Mouse (Mus musculus): ENCODE measurements at regions not wholly inside any gene's neighbourhood (a gene's known extent, or its start where the extent isn't known, plus 50 kb on each side); places are given as distances from the start of the nearest gene placed in this dataset.

GRCm38 (mm10) chr15:57600562-57600961 is 123.1 kb upstream of the Slc22a22 start:
- Histone ChIP-seq H3K4me3 (ENCODE audit: low read depth, low read length) (no peak overlapping the region), H3K9me3 (replicated peaks; ENCODE audit: control insufficient read depth, low read length) (no peaks in the 10 kb centered on the region), H3K36me3 (replicated peaks; ENCODE audit: control insufficient read depth, insufficient read depth, low read depth, low read length) (no peaks in the 10 kb centered on the region), H3K27me3 (ENCODE audit: control insufficient read depth, insufficient read depth, low read length) (no peaks in the 10 kb centered on the region), H3K27ac (replicated peaks; ENCODE audit: low read depth, low read length) (no peak overlapping the region), H3K4me1 (ENCODE audit: control insufficient read depth, insufficient read depth, low read length) (no peaks in the 10 kb centered on the region), H3K9ac (replicated peaks; ENCODE audit: low read length) (no peak overlapping the region), H3K4me2 (ENCODE audit: low read depth, low read length) (no peak overlapping the region)
- no peak; the same call in 1 of the 2 replicates for ATAC-seq (replicated peaks; ENCODE audit: insufficient number of reproducible peaks, low FRiP score, low TSS enrichment, low read depth)
- DNase-seq (ENCODE audit: low spot score) = peak; percentile 78
- 18% methylated on average over 6 of the region's 6 CpGs for WGBS

DNA sequence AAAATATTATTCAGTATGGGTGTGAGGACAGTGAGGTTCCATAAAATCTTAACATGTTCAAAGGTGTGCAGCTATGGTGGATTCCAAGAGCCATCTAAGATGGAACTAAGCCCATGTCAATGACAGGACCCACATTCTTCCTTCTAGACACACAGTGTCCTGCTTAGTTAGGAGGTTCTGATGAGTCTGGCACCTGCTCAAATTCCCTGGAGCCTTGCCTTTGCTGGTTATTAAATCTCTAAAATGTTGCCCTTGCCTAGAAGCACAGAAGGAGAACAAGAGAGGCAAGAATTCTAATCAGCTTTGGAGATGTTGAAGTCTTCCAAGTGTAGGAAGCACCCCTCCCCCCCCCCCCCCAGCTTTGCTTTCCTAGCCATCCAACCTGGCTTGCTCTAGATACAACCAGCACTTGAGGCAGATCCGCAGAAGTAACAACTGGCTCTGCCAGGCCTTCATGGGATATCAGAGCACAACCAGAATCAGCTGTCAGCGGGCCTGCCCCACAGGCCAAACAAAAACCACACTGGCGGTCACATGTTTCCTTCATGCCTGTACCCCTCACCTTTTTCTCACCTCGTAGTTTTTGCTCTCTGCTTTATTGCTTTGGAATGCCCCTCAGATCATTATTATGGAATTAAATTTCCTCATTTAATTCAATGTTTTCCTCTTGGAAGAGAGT is 116.0 kb upstream of the Slc22a22 start:
- ATAC-seq (replicated peaks; ENCODE audit: insufficient number of reproducible peaks, low FRiP score, low TSS enrichment, low read depth) = no peak
- H3K27me3 ChIP-seq (ENCODE audit: control insufficient read depth, insufficient read depth, low read length) = no peaks in the 10 kb centered on the region
- no peak overlapping the region for H3K27ac ChIP-seq (replicated peaks; ENCODE audit: low read depth, low read length)
- no peak overlapping the region for H3K9ac ChIP-seq (replicated peaks; ENCODE audit: low read length)
- 67% methylated on average over 4 of the region's 4 CpGs for WGBS
- H3K4me3 ChIP-seq (ENCODE audit: low read depth, low read length) = no peak overlapping the region
- DNase-seq (ENCODE audit: low spot score) = no peak
- no peaks in the 10 kb centered on the region for H3K9me3 ChIP-seq (replicated peaks; ENCODE audit: control insufficient read depth, low read length)
- H3K4me1 ChIP-seq (ENCODE audit: control insufficient read depth, insufficient read depth, low read length) = peaks cover 3% of the 10 kb centered on the region; the same call in 1 of the 2 replicates
- no peak overlapping the region for H3K4me2 ChIP-seq (ENCODE audit: low read depth, low read length)
- H3K36me3 ChIP-seq (replicated peaks; ENCODE audit: control insufficient read depth, insufficient read depth, low read depth, low read length) = no peaks in the 10 kb centered on the region

DNA sequence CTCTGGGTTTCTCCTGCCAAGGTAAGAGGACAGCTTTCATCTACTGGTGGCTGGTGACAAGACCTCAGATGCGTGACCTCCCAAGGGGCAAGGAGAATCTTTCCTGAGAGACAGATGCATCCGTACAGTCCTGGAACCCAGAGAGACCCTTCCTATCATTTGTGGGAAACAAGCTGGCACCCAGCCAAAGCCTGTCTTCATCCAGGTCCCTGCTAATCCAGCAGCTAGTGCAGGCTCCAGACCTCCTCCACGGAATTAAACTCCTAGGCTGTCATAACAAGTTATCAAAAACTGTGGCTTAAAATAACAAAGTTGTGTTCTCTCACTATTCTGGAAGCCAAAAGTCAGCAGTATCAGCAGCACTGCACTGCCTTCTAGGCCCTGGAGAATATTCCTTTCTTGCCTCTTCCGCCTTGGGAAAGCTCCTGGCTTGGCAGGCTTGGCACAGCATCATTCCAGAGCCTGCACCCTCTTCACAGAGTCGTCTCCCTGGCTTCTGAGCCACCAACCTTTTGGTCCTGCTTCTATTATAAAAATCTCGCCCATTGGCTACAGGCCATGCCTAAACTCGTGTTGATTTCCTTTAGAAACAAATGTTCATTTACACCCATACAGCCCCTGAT is 113.3 kb upstream of the Slc22a22 start:
- H3K9ac ChIP-seq (replicated peaks; ENCODE audit: low read length) = no peak overlapping the region
- no peak overlapping the region for H3K27ac ChIP-seq (replicated peaks; ENCODE audit: low read depth, low read length)
- H3K4me3 ChIP-seq (ENCODE audit: low read depth, low read length) = no peak overlapping the region
- peaks cover 3% of the 10 kb centered on the region; the same call in 1 of the 2 replicates for H3K4me1 ChIP-seq (ENCODE audit: control insufficient read depth, insufficient read depth, low read length)
- H3K36me3 ChIP-seq (replicated peaks; ENCODE audit: control insufficient read depth, insufficient read depth, low read depth, low read length) = no peaks in the 10 kb centered on the region
- no peaks in the 10 kb centered on the region for H3K9me3 ChIP-seq (replicated peaks; ENCODE audit: control insufficient read depth, low read length)
- ATAC-seq (replicated peaks; ENCODE audit: insufficient number of reproducible peaks, low FRiP score, low TSS enrichment, low read depth) (no peak), DNase-seq (ENCODE audit: low spot score) (peak; percentile 51)
- H3K27me3 ChIP-seq (ENCODE audit: control insufficient read depth, insufficient read depth, low read length) = no peaks in the 10 kb centered on the region
- WGBS = 69% methylated on average over 7 of the region's 7 CpGs
- H3K4me2 ChIP-seq (ENCODE audit: low read depth, low read length) = no peak overlapping the region

DNA sequence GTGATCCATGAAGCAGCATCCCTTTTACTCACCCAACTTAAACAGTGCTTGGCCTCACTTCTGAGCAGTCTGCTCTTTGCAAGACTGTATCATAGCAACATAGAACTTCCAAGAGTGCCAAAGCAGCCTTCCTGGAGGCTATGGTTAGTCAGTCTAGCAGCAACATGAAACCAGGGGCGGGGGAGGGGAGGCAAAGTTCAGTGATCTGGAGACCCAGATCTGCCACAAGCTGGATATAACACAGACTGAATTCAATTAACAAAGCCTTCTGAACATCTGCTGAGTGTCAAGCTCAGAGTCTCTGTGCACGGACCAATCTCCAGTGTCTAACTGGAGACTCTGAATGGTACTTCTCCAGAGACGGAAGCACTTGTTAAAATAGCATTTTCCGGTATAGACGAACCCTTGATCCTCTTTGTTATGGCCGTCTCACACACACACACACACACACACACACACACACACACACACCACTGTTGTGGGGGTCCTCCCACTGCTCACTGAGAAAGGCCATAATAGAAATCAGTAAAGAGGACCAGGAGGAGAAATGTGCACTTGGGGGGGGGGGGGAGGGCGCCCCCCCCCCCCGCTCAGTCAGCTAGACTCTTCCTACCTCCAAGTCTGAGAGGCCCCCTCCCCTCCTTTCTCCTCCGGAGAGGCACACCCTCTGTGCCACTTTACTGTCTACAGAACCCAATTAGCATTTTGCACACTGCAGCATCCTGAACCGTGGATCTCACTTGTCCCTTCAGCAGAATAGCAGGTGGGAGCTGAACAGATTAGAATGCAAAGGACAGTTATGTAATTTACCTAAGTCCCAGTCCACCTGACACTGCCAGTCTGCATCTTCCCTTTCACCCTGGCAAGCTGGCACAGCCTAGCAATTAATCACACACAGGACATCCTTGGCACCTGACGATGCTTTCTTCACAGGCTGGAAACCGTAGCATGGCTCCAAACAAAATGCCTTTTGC is 112.3 kb upstream of the Slc22a22 start:
- Histone ChIP-seq H3K4me3 (ENCODE audit: low read depth, low read length) (no peak overlapping the region), H3K4me1 (ENCODE audit: control insufficient read depth, insufficient read depth, low read length) (peaks cover 3% of the 10 kb centered on the region; the same call in 1 of the 2 replicates), H3K9me3 (replicated peaks; ENCODE audit: control insufficient read depth, low read length) (no peaks in the 10 kb centered on the region), H3K27ac (replicated peaks; ENCODE audit: low read depth, low read length) (no peak overlapping the region), H3K27me3 (ENCODE audit: control insufficient read depth, insufficient read depth, low read length) (no peaks in the 10 kb centered on the region), H3K36me3 (replicated peaks; ENCODE audit: control insufficient read depth, insufficient read depth, low read depth, low read length) (no peaks in the 10 kb centered on the region), H3K9ac (replicated peaks; ENCODE audit: low read length) (no peak overlapping the region), H3K4me2 (ENCODE audit: low read depth, low read length) (no peak overlapping the region; the same call in 1 of the 2 replicates)
- peak; percentile 91 for ATAC-seq (replicated peaks; ENCODE audit: insufficient number of reproducible peaks, low FRiP score, low TSS enrichment, low read depth)
- WGBS = 38% methylated on average over 10 of the region's 12 CpGs
- peak; percentile 90 for DNase-seq (ENCODE audit: low spot score)

GRCm38 (mm10) chr15:57585411-57585810 is 108.0 kb upstream of the Slc22a22 start:
- H3K9me3 ChIP-seq (replicated peaks; ENCODE audit: control insufficient read depth, low read length) = no peaks in the 10 kb centered on the region
- H3K4me3 ChIP-seq (ENCODE audit: low read depth, low read length) = no peak overlapping the region
- no peak overlapping the region for H3K9ac ChIP-seq (replicated peaks; ENCODE audit: low read length)
- peak; percentile 26 for DNase-seq (ENCODE audit: low spot score)
- no peak overlapping the region for H3K4me2 ChIP-seq (ENCODE audit: low read depth, low read length)
- ATAC-seq (replicated peaks; ENCODE audit: insufficient number of reproducible peaks, low FRiP score, low TSS enrichment, low read depth) = no peak
- H3K36me3 ChIP-seq (replicated peaks; ENCODE audit: control insufficient read depth, insufficient read depth, low read depth, low read length) = no peaks in the 10 kb centered on the region
- H3K27me3 ChIP-seq (ENCODE audit: control insufficient read depth, insufficient read depth, low read length) = no peaks in the 10 kb centered on the region
- 34% methylated on average over 1 of the region's 1 CpGs for WGBS
- H3K4me1 ChIP-seq (ENCODE audit: control insufficient read depth, insufficient read depth, low read length) = peaks cover 3% of the 10 kb centered on the region; the same call in 1 of the 2 replicates
- H3K27ac ChIP-seq (replicated peaks; ENCODE audit: low read depth, low read length) = no peak overlapping the region

DNA sequence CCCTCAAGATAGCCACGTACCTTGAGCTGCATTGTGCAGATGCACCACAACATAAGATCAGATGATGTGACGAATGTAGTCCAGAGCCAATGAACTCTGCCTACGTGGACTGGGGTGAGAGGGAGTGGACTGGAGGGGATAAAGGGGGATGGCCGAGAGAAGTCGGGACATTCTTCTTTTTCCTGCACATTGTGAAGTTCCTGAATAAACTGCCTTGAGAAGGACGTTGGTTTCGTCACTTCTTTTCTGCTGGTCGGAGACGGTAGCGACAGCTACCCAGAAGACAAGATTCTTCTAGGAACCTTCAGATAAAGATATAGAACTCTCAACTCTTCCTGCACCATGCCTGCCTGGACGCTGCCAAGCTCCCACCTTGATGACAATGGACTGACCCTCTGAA is 107.1 kb upstream of the Slc22a22 start:
- Histone ChIP-seq H3K4me3 (ENCODE audit: low read depth, low read length) (no peak overlapping the region), H3K4me2 (ENCODE audit: low read depth, low read length) (no peak overlapping the region), H3K4me1 (ENCODE audit: control insufficient read depth, insufficient read depth, low read length) (no peaks in the 10 kb centered on the region), H3K9me3 (replicated peaks; ENCODE audit: control insufficient read depth, low read length) (no peaks in the 10 kb centered on the region), H3K27ac (replicated peaks; ENCODE audit: low read depth, low read length) (no peak overlapping the region), H3K36me3 (replicated peaks; ENCODE audit: control insufficient read depth, insufficient read depth, low read depth, low read length) (no peaks in the 10 kb centered on the region), H3K27me3 (ENCODE audit: control insufficient read depth, insufficient read depth, low read length) (no peaks in the 10 kb centered on the region), H3K9ac (replicated peaks; ENCODE audit: low read length) (no peak overlapping the region)
- ATAC-seq (replicated peaks; ENCODE audit: insufficient number of reproducible peaks, low FRiP score, low TSS enrichment, low read depth) (no peak), DNase-seq (ENCODE audit: low spot score) (no peak)
- WGBS = 90% methylated on average over 11 of the region's 11 CpGs

GRCm38 (mm10) chr15:57581266-57581665 is 103.8 kb upstream of the Slc22a22 start:
- H3K27me3 ChIP-seq (ENCODE audit: control insufficient read depth, insufficient read depth, low read length) = no peaks in the 10 kb centered on the region
- no peak for ATAC-seq (replicated peaks; ENCODE audit: insufficient number of reproducible peaks, low FRiP score, low TSS enrichment, low read depth)

More at GRCm38 (mm10) chr15:57581266-57581665, 103.8 kb upstream of the Slc22a22 start:
- Histone ChIP-seq H3K9me3 (replicated peaks; ENCODE audit: control insufficient read depth, low read length) (no peaks in the 10 kb centered on the region), H3K9ac (replicated peaks; ENCODE audit: low read length) (no peak overlapping the region), H3K27ac (replicated peaks; ENCODE audit: low read depth, low read length) (no peak overlapping the region), H3K4me3 (ENCODE audit: low read depth, low read length) (no peak overlapping the region), H3K36me3 (replicated peaks; ENCODE audit: control insufficient read depth, insufficient read depth, low read depth, low read length) (no peaks in the 10 kb centered on the region), H3K4me1 (ENCODE audit: control insufficient read depth, insufficient read depth, low read length) (no peaks in the 10 kb centered on the region), H3K4me2 (ENCODE audit: low read depth, low read length) (no peak overlapping the region)
- DNase-seq (ENCODE audit: low spot score) = no peak
